Mouse (Mus musculus): ENCODE results near the gene Ckap2l. TPM values are rescaled to one million over a fixed set of nuclear protein-coding genes. Genes with fewer than 3 reads are reported as not detected.

The Ckap2l gene
- polyA plus RNA-seq, 1 experiment from 2014 or later, result 9.8 TPM

- no peaks in the 10 kb centered on the region for H3K36me3 ChIP-seq (replicated peaks; ENCODE audit: control insufficient read depth, insufficient read depth)
- H3K27ac ChIP-seq, result no peak overlapping the region
- H3K4me3 ChIP-seq (replicated peaks; ENCODE audit: low read length), result no peak overlapping the region
- H3K9me3 ChIP-seq (ENCODE audit: control insufficient read depth, low read length), result no peaks in the 10 kb centered on the region
- H3K4me2 ChIP-seq (replicated peaks), result no peak overlapping the region
- 63% methylated on average over 4 of the region's 4 CpGs for WGBS
- no peak for ATAC-seq (ENCODE audit: low FRiP score)
- DNase-seq (ENCODE audit: low spot score), result no peak
- H3K4me1 ChIP-seq (replicated peaks; ENCODE audit: control insufficient read depth, insufficient read depth, low read length), result no peaks in the 10 kb centered on the region
- no peaks in the 10 kb centered on the region for H3K27me3 ChIP-seq (ENCODE audit: control insufficient read depth, insufficient read depth, low read length)
- H3K9ac ChIP-seq, result no peak overlapping the region
Observed at GRCm38 (mm10) chr2:129256006-129256405, 41.0 kb downstream of the Ckap2l start.

- ATAC-seq (ENCODE audit: low FRiP score), result no peak
Observed at GRCm38 (mm10) chr2:129254076-129254475, 42.9 kb downstream of the Ckap2l start.

GRCm38 (mm10) chr2:129253631-129253970, 43.4 kb downstream of the Ckap2l start:
- ATAC-seq (ENCODE audit: low FRiP score) (no peak), DNase-seq (ENCODE audit: low spot score) (no peak)
- Histone ChIP-seq H3K9me3 (ENCODE audit: control insufficient read depth, low read length) (no peaks in the 10 kb centered on the region), H3K4me1 (replicated peaks; ENCODE audit: control insufficient read depth, insufficient read depth, low read length) (no peaks in the 10 kb centered on the region), H3K4me3 (replicated peaks; ENCODE audit: low read length) (no peak overlapping the region), H3K4me2 (replicated peaks) (no peak overlapping the region), H3K27me3 (ENCODE audit: control insufficient read depth, insufficient read depth, low read length) (no peaks in the 10 kb centered on the region), H3K36me3 (replicated peaks; ENCODE audit: control insufficient read depth, insufficient read depth) (no peaks in the 10 kb centered on the region), H3K9ac (no peak overlapping the region), H3K27ac (no peak overlapping the region)
- 73% methylated on average over 2 of the region's 2 CpGs for WGBS

More at GRCm38 (mm10) chr2:129254076-129254475, 42.9 kb downstream of the Ckap2l start:
- 82% methylated on average over 2 of the region's 2 CpGs for WGBS
- H3K4me1 ChIP-seq (replicated peaks; ENCODE audit: control insufficient read depth, insufficient read depth, low read length), result no peaks in the 10 kb centered on the region
- no peak overlapping the region for H3K4me2 ChIP-seq (replicated peaks)
- H3K4me3 ChIP-seq (replicated peaks; ENCODE audit: low read length), result no peak overlapping the region
- no peaks in the 10 kb centered on the region for H3K9me3 ChIP-seq (ENCODE audit: control insufficient read depth, low read length)
- no peak for DNase-seq (ENCODE audit: low spot score)
- H3K27ac ChIP-seq, result no peak overlapping the region
- H3K9ac ChIP-seq, result no peak overlapping the region
- H3K36me3 ChIP-seq (replicated peaks; ENCODE audit: control insufficient read depth, insufficient read depth), result no peaks in the 10 kb centered on the region
- no peaks in the 10 kb centered on the region for H3K27me3 ChIP-seq (ENCODE audit: control insufficient read depth, insufficient read depth, low read length)

- DNase-seq (ENCODE audit: low spot score) (no peak), ATAC-seq (ENCODE audit: low FRiP score) (no peak)
- no peaks in the 10 kb centered on the region for H3K27me3 ChIP-seq (ENCODE audit: control insufficient read depth, insufficient read depth, low read length)
- H3K4me1 ChIP-seq (replicated peaks; ENCODE audit: control insufficient read depth, insufficient read depth, low read length), result no peaks in the 10 kb centered on the region
- no peak overlapping the region for H3K9ac ChIP-seq
- H3K27ac ChIP-seq, result no peak overlapping the region
- WGBS, result 89% methylated on average over 19 of the region's 19 CpGs
- H3K4me3 ChIP-seq (replicated peaks; ENCODE audit: low read length), result no peak overlapping the region
- H3K9me3 ChIP-seq (ENCODE audit: control insufficient read depth, low read length), result no peaks in the 10 kb centered on the region
- H3K36me3 ChIP-seq (replicated peaks; ENCODE audit: control insufficient read depth, insufficient read depth), result no peaks in the 10 kb centered on the region
- H3K4me2 ChIP-seq (replicated peaks), result no peak overlapping the region
Observed at GRCm38 (mm10) chr2:129252836-129253630, 44.0 kb downstream of the Ckap2l start.

- Histone ChIP-seq H3K9me3 (ENCODE audit: control insufficient read depth, low read length) (no peaks in the 10 kb centered on the region), H3K36me3 (replicated peaks; ENCODE audit: control insufficient read depth, insufficient read depth) (no peaks in the 10 kb centered on the region), H3K27me3 (ENCODE audit: control insufficient read depth, insufficient read depth, low read length) (no peaks in the 10 kb centered on the region), H3K27ac (no peak overlapping the region), H3K4me3 (replicated peaks; ENCODE audit: low read length) (no peak overlapping the region), H3K4me1 (replicated peaks; ENCODE audit: control insufficient read depth, insufficient read depth, low read length) (no peaks in the 10 kb centered on the region), H3K9ac (no peak overlapping the region), H3K4me2 (replicated peaks) (no peak overlapping the region)
- no peak for DNase-seq (ENCODE audit: low spot score)
- no peak for ATAC-seq (ENCODE audit: low FRiP score)
- WGBS, result 62% methylated on average over 1 of the region's 1 CpGs
Observed at GRCm38 (mm10) chr2:129249321-129249720, 47.7 kb downstream of the Ckap2l start.

GRCm38 (mm10) chr2:129247707-129248121, 49.3 kb downstream of the Ckap2l start:
- no peak overlapping the region for H3K9ac ChIP-seq
- H3K4me1 ChIP-seq (replicated peaks; ENCODE audit: control insufficient read depth, insufficient read depth, low read length), result no peaks in the 10 kb centered on the region
- H3K27me3 ChIP-seq (ENCODE audit: control insufficient read depth, insufficient read depth, low read length), result no peaks in the 10 kb centered on the region
- no peak overlapping the region for H3K27ac ChIP-seq
- DNase-seq (ENCODE audit: low spot score) (no peak), ATAC-seq (ENCODE audit: low FRiP score) (no peak)
- 95% methylated on average over 7 of the region's 7 CpGs for WGBS
- no peak overlapping the region for H3K4me2 ChIP-seq (replicated peaks)
- no peak overlapping the region for H3K4me3 ChIP-seq (replicated peaks; ENCODE audit: low read length)
- no peaks in the 10 kb centered on the region for H3K36me3 ChIP-seq (replicated peaks; ENCODE audit: control insufficient read depth, insufficient read depth)
- H3K9me3 ChIP-seq (ENCODE audit: control insufficient read depth, low read length), result no peaks in the 10 kb centered on the region

- Histone ChIP-seq H3K9me3 (ENCODE audit: control insufficient read depth, low read length) (no peaks in the 10 kb centered on the region), H3K4me1 (replicated peaks; ENCODE audit: control insufficient read depth, insufficient read depth, low read length) (no peaks in the 10 kb centered on the region), H3K4me2 (replicated peaks) (no peak overlapping the region), H3K4me3 (replicated peaks; ENCODE audit: low read length) (no peak overlapping the region), H3K9ac (no peak overlapping the region), H3K27me3 (ENCODE audit: control insufficient read depth, insufficient read depth, low read length) (no peaks in the 10 kb centered on the region), H3K27ac (no peak overlapping the region), H3K36me3 (replicated peaks; ENCODE audit: control insufficient read depth, insufficient read depth) (no peaks in the 10 kb centered on the region)
- WGBS, result 95% methylated on average over 12 of the region's 12 CpGs
- ATAC-seq (ENCODE audit: low FRiP score), result no peak
- no peak for DNase-seq (ENCODE audit: low spot score)
Observed at GRCm38 (mm10) chr2:129246924-129247323, 50.1 kb downstream of the Ckap2l start.

GRCm38 (mm10) chr2:129246436-129246835, 50.6 kb downstream of the Ckap2l start:
- DNase-seq (ENCODE audit: low spot score) (no peak), ATAC-seq (ENCODE audit: low FRiP score) (no peak)
- Histone ChIP-seq H3K4me3 (replicated peaks; ENCODE audit: low read length) (no peak overlapping the region), H3K9me3 (ENCODE audit: control insufficient read depth, low read length) (no peaks in the 10 kb centered on the region), H3K9ac (no peak overlapping the region), H3K27ac (no peak overlapping the region), H3K27me3 (ENCODE audit: control insufficient read depth, insufficient read depth, low read length) (no peaks in the 10 kb centered on the region), H3K36me3 (replicated peaks; ENCODE audit: control insufficient read depth, insufficient read depth) (no peaks in the 10 kb centered on the region), H3K4me2 (replicated peaks) (no peak overlapping the region), H3K4me1 (replicated peaks; ENCODE audit: control insufficient read depth, insufficient read depth, low read length) (no peaks in the 10 kb centered on the region)
- 84% methylated on average over 7 of the region's 7 CpGs for WGBS

GRCm38 (mm10) chr2:129245618-129246017, 51.4 kb downstream of the Ckap2l start:
- DNase-seq (ENCODE audit: low spot score) (no peak), ATAC-seq (ENCODE audit: low FRiP score) (no peak)
- H3K27me3 ChIP-seq (ENCODE audit: control insufficient read depth, insufficient read depth, low read length), result no peaks in the 10 kb centered on the region
- H3K9me3 ChIP-seq (ENCODE audit: control insufficient read depth, low read length), result no peaks in the 10 kb centered on the region
- 64% methylated on average over 5 of the region's 5 CpGs for WGBS
- no peak overlapping the region for H3K27ac ChIP-seq
- no peak overlapping the region for H3K4me2 ChIP-seq (replicated peaks)
- H3K4me1 ChIP-seq (replicated peaks; ENCODE audit: control insufficient read depth, insufficient read depth, low read length), result no peaks in the 10 kb centered on the region
- H3K9ac ChIP-seq, result no peak overlapping the region
- H3K36me3 ChIP-seq (replicated peaks; ENCODE audit: control insufficient read depth, insufficient read depth), result no peaks in the 10 kb centered on the region
- H3K4me3 ChIP-seq (replicated peaks; ENCODE audit: low read length), result no peak overlapping the region
